ENCODE assay signal across 14 mouse cellular contexts in genomic region chr11:110094236-110094635, GRCm38 (mm10). TPM values are rescaled to one million over a fixed set of nuclear protein-coding genes. Genes with fewer than 3 reads are reported as not detected.
DNase-seq lines count a peak whose midpoint lies in the region; ATAC-seq and TF ChIP-seq lines count a peak whose summit lies in the region.
"Had no signal": no experiment of that assay in that cellular context is flagged by ENCODE, and none has a peak within 500 bp of the region (broad histone marks: within the 10 kb centered on the region; RNA-seq: fewer than 3 reads in every experiment).

No protein-coding gene starts in this region.

- peak; percentile 49 to 53 for DNase-seq in cerebellum, postnatal 10 days
- DNase-seq in cerebellum, adult 9-10 months, result no peak
- peak; percentile 34 for DNase-seq in kidney, adult 2 months
- peak; percentile 66 for DNase-seq in adrenal gland, postnatal 14 days
- DNase-seq in frontal cortex, postnatal 25 days (ENCODE audit: low spot score in 2 of 2), result no peak
- DNase-seq: B cell, adult 2 months; kidney, postnatal 25 days had no signal

- TF ChIP-seq POLR2A in kidney, adult 2 months (IDR thresholded peaks at IDR 0.05; ENCODE audit: low read depth, low read length), result no peak

- 74% methylated on average over 3 of the region's 3 CpGs for WGBS in kidney, adult 2 months
- 81% methylated on average over 3 of the region's 3 CpGs for WGBS in kidney, embryonic 15.5 days
- 53% methylated on average over 3 of the region's 3 CpGs for WGBS in lung, embryonic 16.5 days

- no peak overlapping the region for H3K27ac ChIP-seq in kidney, adult 2 months (ENCODE audit: insufficient read depth, low read depth, low read length)
- H3K27ac ChIP-seq in kidney, embryonic 15.5 days, result no peak overlapping the region
- peak overlapping the region; percentile 55; the same call in 1 of the 2 replicates for H3K27ac ChIP-seq in lung, embryonic 16.5 days (ENCODE audit: low read length)
- H3K27ac ChIP-seq: neural tube, embryonic 15.5 days had no signal

- H3K36me3 ChIP-seq in kidney, adult 2 months (ENCODE audit: control insufficient read depth, insufficient read depth, low read length), result no peaks in the 10 kb centered on the region
- H3K36me3 ChIP-seq in kidney, embryonic 15.5 days, result no peaks in the 10 kb centered on the region
- no peaks in the 10 kb centered on the region for H3K36me3 ChIP-seq in lung, embryonic 16.5 days (ENCODE audit: control insufficient read depth, insufficient read depth, low read length)
- H3K36me3 ChIP-seq: neural tube, embryonic 15.5 days had no signal

- no peaks in the 10 kb centered on the region for H3K9me3 ChIP-seq in kidney, embryonic 15.5 days (replicated peaks)
- 0 out of 2 replicates have a peak, but pooled peaks cover 3% of the 10 kb centered on the region for H3K9me3 ChIP-seq in lung, embryonic 16.5 days (ENCODE audit: control insufficient read depth, low read length)
- H3K9me3 ChIP-seq: neural tube, embryonic 15.5 days had no signal

- no peak overlapping the region for H3K4me2 ChIP-seq in kidney, embryonic 15.5 days
- H3K4me2 ChIP-seq in lung, embryonic 16.5 days (ENCODE audit: low read depth, low read length), result no peak overlapping the region
- H3K4me2 ChIP-seq: neural tube, embryonic 15.5 days had no signal

- H3K9ac ChIP-seq in kidney, embryonic 15.5 days, result no peak overlapping the region
- H3K9ac ChIP-seq in lung, embryonic 16.5 days (ENCODE audit: low read length), result no peak overlapping the region
- H3K9ac ChIP-seq: neural tube, embryonic 15.5 days had no signal

- no peak for TF ChIP-seq CTCF in kidney, adult 2 months (conservative IDR thresholded peaks at IDR 0.05; ENCODE audit: insufficient read depth, insufficient read length, low read depth, low read length)

- H3K4me3 ChIP-seq in kidney, adult 2 months (ENCODE audit: insufficient read depth, low read depth, low read length), result no peak overlapping the region
- H3K4me3 ChIP-seq in kidney, embryonic 15.5 days (replicated peaks), result no peak overlapping the region
- H3K4me3 ChIP-seq in lung, embryonic 16.5 days (ENCODE audit: low read length), result no peak overlapping the region
- H3K4me3 ChIP-seq: neural tube, embryonic 15.5 days had no signal

- no peak for ATAC-seq in kidney, embryonic 15.5 days (replicated peaks; ENCODE audit: low FRiP score)
- ATAC-seq in lung, embryonic 16.5 days (ENCODE audit: low read depth), result 0 out of 2 replicates have a peak, but pooled peaks have one; percentile 29
- no peak for ATAC-seq in megakaryocyte-erythroid progenitor cell, adult 5-6 weeks (replicated peaks; ENCODE audit: low FRiP score, low TSS enrichment, poor library complexity, severe bottlenecking)
- ATAC-seq: hindbrain, embryonic 16.5 days; midbrain, embryonic 16.5 days had no signal

- H3K27me3 ChIP-seq in kidney, adult 2 months (replicated peaks; ENCODE audit: control insufficient read depth, insufficient read depth, low read length), result no peaks in the 10 kb centered on the region
- no peaks in the 10 kb centered on the region for H3K27me3 ChIP-seq in kidney, embryonic 15.5 days
- H3K27me3 ChIP-seq in lung, embryonic 16.5 days (ENCODE audit: control insufficient read depth, insufficient read depth, low read depth, low read length), result no peaks in the 10 kb centered on the region
- H3K27me3 ChIP-seq: neural tube, embryonic 15.5 days had no signal

- no peaks in the 10 kb centered on the region for H3K4me1 ChIP-seq in kidney, adult 2 months (ENCODE audit: control insufficient read depth, insufficient read depth, low read length)
- no peaks in the 10 kb centered on the region for H3K4me1 ChIP-seq in kidney, embryonic 15.5 days
- no peaks in the 10 kb centered on the region for H3K4me1 ChIP-seq in lung, embryonic 16.5 days (replicated peaks; ENCODE audit: control insufficient read depth, insufficient read depth, low read length)
- H3K4me1 ChIP-seq: neural tube, embryonic 15.5 days had no signal

RNA-seq across cellular contexts. Expression of gene Abca8a, which starts 1.5 kb away (rescaled TPM):
- 7.6 and 9.2 TPM in 2 replicates for polyA plus RNA-seq in kidney, adult 2 months (2012; rRNA removed)
- polyA plus RNA-seq in kidney, embryonic 15.5 days (2015; fragmentation: Nextera tagmentation; extraction: Ambion mirVana), result 0.30 and 0.85 TPM in 2 replicates
- total RNA-seq in adrenal gland, postnatal 14 days (2021), result 27.8 and 36.5 TPM in 2 replicates
- 8.0 and 8.7 TPM in 2 replicates for polyA plus RNA-seq in lung, embryonic 16.5 days (2015; fragmentation: Nextera tagmentation; extraction: Ambion mirVana)
- total RNA-seq in megakaryocyte-erythroid progenitor cell, adult 5-6 weeks (2014; fragmentation: Nextera tagmentation), result not detected in 2 replicates
- total RNA-seq in megakaryocyte-erythroid progenitor cell, adult 5-6 weeks (2017), result not detected in 2 replicates
- total RNA-seq: MEL had no signal

Comparison
In these comparisons a context has a peak if more than half of its experiments do, and no peak if none do; other contexts are left out.
1. DNase-seq: peak in cerebellum, postnatal 10 days (2 of 2), kidney, adult 2 months (single experiment) and adrenal gland, postnatal 14 days (single experiment); none in cerebellum, adult 9-10 months (single experiment) and frontal cortex, postnatal 25 days (0 of 2).